Mouse (Mus musculus): Measurements from ENCODE around the gene March8. TPM values are rescaled to one million over a fixed set of nuclear protein-coding genes. Genes with fewer than 3 reads are reported as not detected.

Gene March8
- polyA plus RNA-seq, 2 experiments = 27.0 to 40.4 TPM

- Histone ChIP-seq H3K4me3 (replicated peaks; ENCODE audit: low read length) (no peak overlapping the region), H3K36me3 (ENCODE audit: control insufficient read depth, insufficient read depth, low read length) (no peaks in the 10 kb centered on the region), H3K9me3 (ENCODE audit: control insufficient read depth, low read length) (no peaks in the 10 kb centered on the region), H3K9ac (ENCODE audit: low read depth, low read length, severe bottlenecking) (no peak overlapping the region), H3K4me2 (replicated peaks; ENCODE audit: low read depth, low read length, severe bottlenecking) (no peak overlapping the region), H3K27me3 (ENCODE audit: control insufficient read depth, insufficient read depth, low read length) (no peaks in the 10 kb centered on the region), H3K27ac (replicated peaks; ENCODE audit: low read depth, low read length) (no peak overlapping the region), H3K4me1 (ENCODE audit: control insufficient read depth, insufficient read depth, low read length) (no peaks in the 10 kb centered on the region)
- 86% methylated on average over 3 of the region's 3 CpGs for WGBS
- ATAC-seq (ENCODE audit: low FRiP score, low read depth) = no peak
- no peak for DNase-seq (ENCODE audit: low spot score)
- TF ChIP-seq POLR2A (IDR thresholded peaks at IDR 0.05; ENCODE audit: borderline replicate concordance, extremely low read depth, insufficient read depth, insufficient read length) = no peak
Observed at GRCm38 (mm10) chr6:116386506-116386905, 48.7 kb downstream of the March8 start.

- H3K4me1 ChIP-seq (ENCODE audit: control insufficient read depth, insufficient read depth, low read length) = no peaks in the 10 kb centered on the region
- no peak overlapping the region for H3K4me2 ChIP-seq (replicated peaks; ENCODE audit: low read depth, low read length, severe bottlenecking)
- no peaks in the 10 kb centered on the region for H3K27me3 ChIP-seq (ENCODE audit: control insufficient read depth, insufficient read depth, low read length)
- no peaks in the 10 kb centered on the region for H3K36me3 ChIP-seq (ENCODE audit: control insufficient read depth, insufficient read depth, low read length)
- H3K4me3 ChIP-seq (replicated peaks; ENCODE audit: low read length) = no peak overlapping the region
- no peak overlapping the region for H3K9ac ChIP-seq (ENCODE audit: low read depth, low read length, severe bottlenecking)
- no peak for TF ChIP-seq POLR2A (IDR thresholded peaks at IDR 0.05; ENCODE audit: borderline replicate concordance, extremely low read depth, insufficient read depth, insufficient read length)
- H3K9me3 ChIP-seq (ENCODE audit: control insufficient read depth, low read length) = no peaks in the 10 kb centered on the region
- 88% methylated on average over 1 of the region's 1 CpGs for WGBS
- DNase-seq (ENCODE audit: low spot score) = no peak
- H3K27ac ChIP-seq (replicated peaks; ENCODE audit: low read depth, low read length) = no peak overlapping the region
- no peak for ATAC-seq (ENCODE audit: low FRiP score, low read depth)
Observed at GRCm38 (mm10) chr6:116388068-116388467, 50.2 kb downstream of the March8 start.

- DNase-seq (ENCODE audit: low spot score) (no peak), ATAC-seq (ENCODE audit: low FRiP score, low read depth) (no peak)
- Histone ChIP-seq H3K4me2 (replicated peaks; ENCODE audit: low read depth, low read length, severe bottlenecking) (no peak overlapping the region), H3K4me3 (replicated peaks; ENCODE audit: low read length) (no peak overlapping the region), H3K4me1 (ENCODE audit: control insufficient read depth, insufficient read depth, low read length) (no peaks in the 10 kb centered on the region), H3K9ac (ENCODE audit: low read depth, low read length, severe bottlenecking) (no peak overlapping the region), H3K36me3 (ENCODE audit: control insufficient read depth, insufficient read depth, low read length) (no peaks in the 10 kb centered on the region), H3K27me3 (ENCODE audit: control insufficient read depth, insufficient read depth, low read length) (no peaks in the 10 kb centered on the region), H3K27ac (replicated peaks; ENCODE audit: low read depth, low read length) (no peak overlapping the region), H3K9me3 (ENCODE audit: control insufficient read depth, low read length) (no peaks in the 10 kb centered on the region)
- TF ChIP-seq POLR2A (IDR thresholded peaks at IDR 0.05; ENCODE audit: borderline replicate concordance, extremely low read depth, insufficient read depth, insufficient read length) = no peak
Observed at GRCm38 (mm10) chr6:116389481-116389880, 51.7 kb downstream of the March8 start.

- no peaks in the 10 kb centered on the region for H3K4me1 ChIP-seq (ENCODE audit: control insufficient read depth, insufficient read depth, low read length)
- H3K9ac ChIP-seq (ENCODE audit: low read depth, low read length, severe bottlenecking) = no peak overlapping the region
- H3K36me3 ChIP-seq (ENCODE audit: control insufficient read depth, insufficient read depth, low read length) = no peaks in the 10 kb centered on the region
- 80% methylated on average over 2 of the region's 2 CpGs for WGBS
- ATAC-seq (ENCODE audit: low FRiP score, low read depth) (no peak), DNase-seq (ENCODE audit: low spot score) (no peak)
- TF ChIP-seq POLR2A (IDR thresholded peaks at IDR 0.05; ENCODE audit: borderline replicate concordance, extremely low read depth, insufficient read depth, insufficient read length) = no peak
- H3K27me3 ChIP-seq (ENCODE audit: control insufficient read depth, insufficient read depth, low read length) = no peaks in the 10 kb centered on the region
- H3K27ac ChIP-seq (replicated peaks; ENCODE audit: low read depth, low read length) = no peak overlapping the region
- H3K9me3 ChIP-seq (ENCODE audit: control insufficient read depth, low read length) = no peaks in the 10 kb centered on the region
- no peak overlapping the region for H3K4me3 ChIP-seq (replicated peaks; ENCODE audit: low read length)
- no peak overlapping the region for H3K4me2 ChIP-seq (replicated peaks; ENCODE audit: low read depth, low read length, severe bottlenecking)
Observed at GRCm38 (mm10) chr6:116394916-116395648, 57.3 kb downstream of the March8 start.

GRCm38 (mm10) chr6:116397621-116398020 is 59.8 kb downstream of the March8 start:
- DNase-seq (ENCODE audit: low spot score) (no peak), ATAC-seq (ENCODE audit: low FRiP score, low read depth) (no peak)
- Histone ChIP-seq H3K9me3 (ENCODE audit: control insufficient read depth, low read length) (no peaks in the 10 kb centered on the region), H3K27me3 (ENCODE audit: control insufficient read depth, insufficient read depth, low read length) (no peaks in the 10 kb centered on the region), H3K9ac (ENCODE audit: low read depth, low read length, severe bottlenecking) (no peak overlapping the region), H3K27ac (replicated peaks; ENCODE audit: low read depth, low read length) (no peak overlapping the region), H3K4me3 (replicated peaks; ENCODE audit: low read length) (no peak overlapping the region), H3K4me2 (replicated peaks; ENCODE audit: low read depth, low read length, severe bottlenecking) (no peak overlapping the region), H3K36me3 (ENCODE audit: control insufficient read depth, insufficient read depth, low read length) (no peaks in the 10 kb centered on the region), H3K4me1 (ENCODE audit: control insufficient read depth, insufficient read depth, low read length) (no peaks in the 10 kb centered on the region)
- no peak for TF ChIP-seq POLR2A (IDR thresholded peaks at IDR 0.05; ENCODE audit: borderline replicate concordance, extremely low read depth, insufficient read depth, insufficient read length)
- 71% methylated on average over 6 of the region's 6 CpGs for WGBS
